Mouse (Mus musculus): ENCODE measurements at regions not wholly inside any gene's neighbourhood (a gene's known extent, or its start where the extent isn't known, plus 50 kb on each side); places are given as distances from the start of the nearest gene placed in this dataset.

DNA sequence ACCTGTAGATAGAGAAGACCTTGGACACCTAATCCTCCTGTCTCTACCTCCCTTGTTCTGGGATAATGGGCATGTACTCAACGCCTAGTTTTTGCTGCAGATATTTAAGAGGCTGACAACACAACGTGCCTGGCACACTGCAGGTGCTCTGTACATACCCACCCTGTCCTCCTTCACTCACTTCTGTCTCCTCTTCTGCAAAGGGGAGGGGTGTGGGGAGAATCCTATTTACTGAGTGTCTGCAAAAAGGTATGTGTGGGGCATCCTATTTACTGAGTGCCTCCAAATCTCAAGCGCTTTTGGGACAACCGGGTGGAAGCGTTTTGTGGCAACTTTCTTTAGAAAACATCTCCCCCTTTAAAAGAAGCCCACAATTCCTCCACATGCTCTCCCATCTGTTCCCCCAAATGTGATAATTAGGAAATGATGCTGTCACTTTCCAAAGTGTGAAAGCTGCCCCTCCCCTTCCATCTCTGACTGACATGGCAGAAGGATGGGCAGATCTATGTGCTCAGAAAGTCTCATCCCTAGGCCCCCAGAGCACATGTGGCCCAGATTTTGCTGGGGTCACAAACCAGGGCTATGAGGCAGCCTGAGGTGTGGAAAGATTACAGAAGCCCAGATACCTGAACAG lies 93.5 kb upstream of the Mycn start:
- Histone ChIP-seq H3K9ac (ENCODE audit: low read length) (no peak overlapping the region), H3K36me3 (ENCODE audit: control insufficient read depth, insufficient read depth, low read length) (no peaks in the 10 kb centered on the region), H3K4me1 (ENCODE audit: control insufficient read depth in 2 of 2, insufficient read depth in 2 of 2, low read length in 2 of 2) (no peaks in the 10 kb centered on the region), H3K27ac (replicated peaks in 1 of 2; ENCODE audit: control insufficient read depth in 1 of 2, insufficient read depth in 1 of 2, low read depth in 2 of 2, low read length in 2 of 2) (no peak overlapping the region), H3K4me2 (ENCODE audit: low read length) (no peak overlapping the region), H3K9me3 (ENCODE audit: control insufficient read depth, low read length) (no peaks in the 10 kb centered on the region), H3K4me3 (ENCODE audit: control insufficient read depth in 1 of 2, insufficient read depth in 1 of 2, low read depth in 1 of 2, low read length in 2 of 2) (no peak overlapping the region), H3K27me3 (ENCODE audit: control insufficient read depth, insufficient read depth, low read length) (no peaks in the 10 kb centered on the region)
- WGBS = 78% methylated on average over 5 of the region's 5 CpGs
- ATAC-seq (ENCODE audit: insufficient number of reproducible peaks, insufficient read depth, low FRiP score, low read depth) = no peak

DNA sequence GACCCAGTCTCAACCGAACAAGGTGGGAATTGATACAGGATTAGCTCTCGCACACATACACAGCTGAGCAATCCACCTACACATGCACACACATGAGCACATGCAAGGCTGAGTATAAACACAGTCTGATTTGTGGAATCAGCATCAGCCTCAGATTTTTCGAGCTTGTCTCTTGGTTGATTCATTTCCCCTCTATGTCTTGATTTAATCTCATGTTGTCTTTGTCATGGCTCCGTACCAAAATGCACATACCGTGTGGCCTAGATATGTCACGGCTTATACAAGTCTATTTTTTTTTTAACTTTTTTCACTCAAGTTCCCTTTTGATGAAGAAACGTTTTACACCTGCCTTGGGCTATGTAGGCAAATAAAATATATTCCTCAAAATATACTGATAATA lies 88.6 kb upstream of the Mycn start:
- Histone ChIP-seq H3K27ac (replicated peaks in 1 of 2; ENCODE audit: control insufficient read depth in 1 of 2, insufficient read depth in 1 of 2, low read depth in 2 of 2, low read length in 2 of 2) (no peak overlapping the region), H3K4me3 (ENCODE audit: control insufficient read depth in 1 of 2, insufficient read depth in 1 of 2, low read depth in 1 of 2, low read length in 2 of 2) (no peak overlapping the region), H3K27me3 (ENCODE audit: control insufficient read depth, insufficient read depth, low read length) (no peaks in the 10 kb centered on the region), H3K4me1 (ENCODE audit: control insufficient read depth in 2 of 2, insufficient read depth in 2 of 2, low read length in 2 of 2) (peaks cover 10 to 11% of the 10 kb centered on the region in 2 experiments), H3K9me3 (ENCODE audit: control insufficient read depth, low read length) (no peaks in the 10 kb centered on the region), H3K4me2 (ENCODE audit: low read length) (no peak overlapping the region), H3K36me3 (ENCODE audit: control insufficient read depth, insufficient read depth, low read length) (no peaks in the 10 kb centered on the region), H3K9ac (ENCODE audit: low read length) (no peak overlapping the region)
- ATAC-seq (ENCODE audit: insufficient number of reproducible peaks, insufficient read depth, low FRiP score, low read depth) = no peak
- 78% methylated on average over 7 of the region's 7 CpGs for WGBS

DNA sequence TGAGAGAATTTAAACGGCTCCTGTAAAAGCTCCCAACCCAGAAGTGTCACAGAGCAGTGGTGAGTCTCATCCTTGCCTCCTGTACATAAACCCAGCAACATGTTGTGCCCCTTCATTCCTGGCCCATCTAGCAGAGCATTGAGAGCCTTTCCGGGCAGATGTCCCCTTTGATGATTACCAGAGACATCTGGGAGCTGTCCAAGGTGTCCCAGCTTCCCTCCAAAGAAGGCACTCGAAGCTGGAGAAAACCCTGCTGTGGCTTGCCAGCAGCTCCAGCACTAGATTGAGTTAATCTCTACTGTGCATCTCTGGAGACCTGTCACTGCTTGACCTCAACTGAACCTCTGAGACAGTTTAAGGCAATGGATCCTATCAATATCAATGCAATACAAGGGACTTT lies 86.4 kb upstream of the Mycn start:
- peaks cover 10 to 12% of the 10 kb centered on the region in 2 experiments for H3K4me1 ChIP-seq (ENCODE audit: control insufficient read depth in 2 of 2, insufficient read depth in 2 of 2, low read length in 2 of 2)
- H3K4me2 ChIP-seq (ENCODE audit: low read length) = no peak overlapping the region
- 7% methylated on average over 3 of the region's 3 CpGs for WGBS
- H3K9ac ChIP-seq (ENCODE audit: low read length) = no peak overlapping the region
- no peak for ATAC-seq (ENCODE audit: insufficient number of reproducible peaks, insufficient read depth, low FRiP score, low read depth)
- no peaks in the 10 kb centered on the region for H3K36me3 ChIP-seq (ENCODE audit: control insufficient read depth, insufficient read depth, low read length)
- no peaks in the 10 kb centered on the region for H3K27me3 ChIP-seq (ENCODE audit: control insufficient read depth, insufficient read depth, low read length)
- H3K27ac ChIP-seq (replicated peaks in 1 of 2; ENCODE audit: control insufficient read depth in 1 of 2, insufficient read depth in 1 of 2, low read depth in 2 of 2, low read length in 2 of 2) = no peak overlapping the region
- no peak overlapping the region for H3K4me3 ChIP-seq (ENCODE audit: control insufficient read depth in 1 of 2, insufficient read depth in 1 of 2, low read depth in 1 of 2, low read length in 2 of 2)
- no peaks in the 10 kb centered on the region for H3K9me3 ChIP-seq (ENCODE audit: control insufficient read depth, low read length)

DNA sequence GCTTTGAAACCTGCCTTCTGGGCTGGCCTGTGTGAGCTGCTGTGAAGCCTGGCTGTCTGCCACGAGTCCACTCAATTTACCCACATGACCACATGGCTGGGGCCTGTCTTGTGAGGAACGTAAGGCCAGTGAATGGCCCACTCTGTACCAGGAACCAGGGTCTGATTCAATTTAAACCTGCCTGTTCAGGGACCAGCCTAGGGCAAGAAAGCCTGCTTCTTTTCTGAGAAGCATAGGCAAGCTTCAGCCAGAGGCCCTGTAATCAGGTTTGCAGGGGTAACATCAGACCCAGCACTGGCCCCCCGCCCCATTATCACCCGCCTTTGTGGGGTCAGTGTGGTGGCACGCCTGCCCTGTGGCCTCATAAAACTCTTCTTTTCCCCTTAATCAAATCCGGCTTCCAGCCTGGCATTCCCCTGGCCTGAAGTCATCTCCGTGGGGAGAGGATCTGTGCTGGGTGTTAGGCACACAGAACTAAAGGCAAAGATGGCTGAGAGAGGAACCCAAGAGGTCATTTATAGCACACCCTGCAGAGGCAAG lies 84.4 kb upstream of the Mycn start:
- Histone ChIP-seq H3K9me3 (ENCODE audit: control insufficient read depth, low read length) (no peaks in the 10 kb centered on the region), H3K36me3 (ENCODE audit: control insufficient read depth, insufficient read depth, low read length) (no peaks in the 10 kb centered on the region), H3K4me2 (ENCODE audit: low read length) (no peak overlapping the region), H3K27me3 (ENCODE audit: control insufficient read depth, insufficient read depth, low read length) (no peaks in the 10 kb centered on the region), H3K27ac (replicated peaks in 1 of 2; ENCODE audit: control insufficient read depth in 1 of 2, insufficient read depth in 1 of 2, low read depth in 2 of 2, low read length in 2 of 2) (peak overlapping the region; percentile 66 to 67; a peak in 3 of 4 replicates), H3K4me1 (ENCODE audit: control insufficient read depth in 2 of 2, insufficient read depth in 2 of 2, low read length in 2 of 2) (peaks cover 10 to 12% of the 10 kb centered on the region in 2 experiments), H3K4me3 (ENCODE audit: control insufficient read depth in 1 of 2, insufficient read depth in 1 of 2, low read depth in 1 of 2, low read length in 2 of 2) (no peak overlapping the region), H3K9ac (ENCODE audit: low read length) (no peak overlapping the region)
- ATAC-seq (ENCODE audit: insufficient number of reproducible peaks, insufficient read depth, low FRiP score, low read depth) = peak; percentile 82
- WGBS = 23% methylated on average over 7 of the region's 7 CpGs

DNA sequence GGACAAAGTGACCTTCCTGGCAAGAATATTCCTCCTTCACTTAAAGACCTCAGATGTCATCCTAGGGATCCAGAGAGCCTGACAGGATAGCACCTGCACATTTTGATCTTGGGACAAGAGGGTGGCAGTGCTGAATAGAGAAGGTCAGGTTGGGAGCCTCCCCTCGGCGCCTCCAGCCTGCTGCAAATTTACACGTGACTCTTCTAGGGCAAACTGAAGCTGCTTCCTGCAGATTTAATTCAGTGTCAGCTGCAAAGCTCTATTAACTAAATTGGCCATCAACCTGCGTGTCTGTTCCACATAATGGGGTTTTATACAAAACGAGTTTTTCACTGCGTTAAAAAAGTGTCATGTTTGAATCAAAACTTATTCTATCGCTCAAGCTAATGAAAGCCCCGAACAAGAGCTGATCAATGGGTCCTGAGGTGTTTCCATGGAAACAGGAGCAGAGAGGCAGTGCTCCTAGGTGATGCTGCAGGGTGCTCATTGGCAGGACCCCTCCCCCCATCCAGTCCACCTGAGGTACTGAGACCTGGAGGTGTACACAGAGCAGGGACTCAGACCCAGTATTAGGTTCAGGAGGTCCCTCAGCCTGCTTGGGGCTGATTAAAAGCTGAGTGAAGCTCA lies 82.6 kb upstream of the Mycn start:
- H3K4me3 ChIP-seq (ENCODE audit: control insufficient read depth in 1 of 2, insufficient read depth in 1 of 2, low read depth in 1 of 2, low read length in 2 of 2) = no peak overlapping the region
- ATAC-seq (ENCODE audit: insufficient number of reproducible peaks, insufficient read depth, low FRiP score, low read depth) = no peak
- no peaks in the 10 kb centered on the region for H3K9me3 ChIP-seq (ENCODE audit: control insufficient read depth, low read length)
- WGBS = 66% methylated on average over 8 of the region's 8 CpGs
- no peaks in the 10 kb centered on the region for H3K27me3 ChIP-seq (ENCODE audit: control insufficient read depth, insufficient read depth, low read length)
- H3K36me3 ChIP-seq (ENCODE audit: control insufficient read depth, insufficient read depth, low read length) = no peaks in the 10 kb centered on the region
- H3K27ac ChIP-seq (replicated peaks in 1 of 2; ENCODE audit: control insufficient read depth in 1 of 2, insufficient read depth in 1 of 2, low read depth in 2 of 2, low read length in 2 of 2) = no peak overlapping the region
- H3K4me1 ChIP-seq (ENCODE audit: control insufficient read depth in 2 of 2, insufficient read depth in 2 of 2, low read length in 2 of 2) = peaks cover 10 to 12% of the 10 kb centered on the region in 2 experiments
- no peak overlapping the region for H3K9ac ChIP-seq (ENCODE audit: low read length)
- H3K4me2 ChIP-seq (ENCODE audit: low read length) = no peak overlapping the region

DNA sequence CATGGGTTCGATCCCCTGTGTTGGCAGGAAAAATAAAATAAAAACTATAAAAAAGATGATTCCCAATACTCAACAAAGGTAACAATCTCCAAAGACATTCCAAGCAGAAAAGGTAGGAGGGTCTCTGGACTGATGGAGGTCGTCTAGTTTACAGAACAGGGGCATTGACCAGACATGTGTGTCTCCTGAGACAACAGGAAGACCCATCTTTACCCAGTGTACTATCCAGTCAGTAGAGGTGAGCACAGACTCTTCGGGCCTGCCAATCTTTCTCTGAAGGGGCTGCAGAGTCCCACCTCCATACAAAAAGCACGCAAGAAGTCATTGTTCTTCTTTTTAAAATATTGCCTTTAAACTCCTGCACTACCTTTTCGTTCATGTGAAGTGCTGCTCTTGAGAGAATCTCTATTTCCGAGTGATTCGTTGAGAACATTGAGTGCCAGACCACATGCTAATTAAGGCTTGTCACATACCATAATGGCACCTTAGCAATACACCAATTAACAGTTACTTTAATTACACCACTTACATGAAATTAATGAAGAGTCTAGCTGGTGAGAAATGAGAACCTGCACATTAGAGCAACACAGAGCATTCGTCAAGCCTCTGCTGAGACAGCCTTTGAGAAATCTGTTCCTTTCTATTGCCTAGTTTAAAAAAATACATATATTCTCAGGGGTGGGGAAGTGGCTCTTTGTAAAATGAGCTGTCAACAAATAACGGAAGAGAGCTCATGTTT lies 69.5 kb upstream of the Mycn start:
- WGBS = 76% methylated on average over 9 of the region's 9 CpGs
- no peak overlapping the region for H3K9ac ChIP-seq (ENCODE audit: low read length)
- H3K27me3 ChIP-seq (ENCODE audit: control insufficient read depth, insufficient read depth, low read length) = no peaks in the 10 kb centered on the region
- H3K4me1 ChIP-seq (ENCODE audit: control insufficient read depth in 2 of 2, insufficient read depth in 2 of 2, low read length in 2 of 2) = no peaks in the 10 kb centered on the region
- H3K36me3 ChIP-seq (ENCODE audit: control insufficient read depth, insufficient read depth, low read length) = no peaks in the 10 kb centered on the region
- ATAC-seq (ENCODE audit: insufficient number of reproducible peaks, insufficient read depth, low FRiP score, low read depth) = no peak
- H3K27ac ChIP-seq (replicated peaks in 1 of 2; ENCODE audit: control insufficient read depth in 1 of 2, insufficient read depth in 1 of 2, low read depth in 2 of 2, low read length in 2 of 2) = no peak overlapping the region
- no peak overlapping the region for H3K4me3 ChIP-seq (ENCODE audit: control insufficient read depth in 1 of 2, insufficient read depth in 1 of 2, low read depth in 1 of 2, low read length in 2 of 2)
- H3K9me3 ChIP-seq (ENCODE audit: control insufficient read depth, low read length) = no peaks in the 10 kb centered on the region
- no peak overlapping the region for H3K4me2 ChIP-seq (ENCODE audit: low read length)

DNA sequence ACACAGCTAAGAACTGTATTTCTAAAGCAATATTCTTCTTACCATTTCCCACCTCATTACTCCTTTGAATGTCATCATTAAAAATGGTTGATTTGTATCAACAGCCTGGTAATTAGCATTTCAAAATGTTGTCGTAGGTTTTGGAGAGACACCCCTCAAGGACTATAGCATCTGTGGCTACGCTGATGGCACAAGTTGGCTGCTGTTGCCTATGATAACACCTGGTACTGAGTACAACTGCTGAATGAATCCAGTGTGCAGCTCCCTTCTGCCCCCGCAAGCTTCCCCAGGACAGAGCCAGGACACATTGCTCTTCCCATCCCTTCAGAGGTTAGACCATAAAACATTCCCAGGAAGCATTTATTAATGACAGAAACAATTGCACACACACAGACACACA lies 68.7 kb upstream of the Mycn start:
- Histone ChIP-seq H3K27ac (replicated peaks in 1 of 2; ENCODE audit: control insufficient read depth in 1 of 2, insufficient read depth in 1 of 2, low read depth in 2 of 2, low read length in 2 of 2) (no peak overlapping the region), H3K4me3 (ENCODE audit: control insufficient read depth in 1 of 2, insufficient read depth in 1 of 2, low read depth in 1 of 2, low read length in 2 of 2) (no peak overlapping the region), H3K4me2 (ENCODE audit: low read length) (no peak overlapping the region), H3K4me1 (ENCODE audit: control insufficient read depth in 2 of 2, insufficient read depth in 2 of 2, low read length in 2 of 2) (no peaks in the 10 kb centered on the region), H3K9ac (ENCODE audit: low read length) (no peak overlapping the region), H3K36me3 (ENCODE audit: control insufficient read depth, insufficient read depth, low read length) (no peaks in the 10 kb centered on the region), H3K9me3 (ENCODE audit: control insufficient read depth, low read length) (no peaks in the 10 kb centered on the region), H3K27me3 (ENCODE audit: control insufficient read depth, insufficient read depth, low read length) (no peaks in the 10 kb centered on the region)
- no peak for ATAC-seq (ENCODE audit: insufficient number of reproducible peaks, insufficient read depth, low FRiP score, low read depth)
- WGBS = 82% methylated on average over 3 of the region's 3 CpGs

Data from heart, embryonic 14.5 days (tissue).